Mouse (Mus musculus) myocyte (in vitro differentiated cells): ENCODE data around the gene Hoxc10.

Experiments
- CEBPB ChIP-seq: IDR thresholded peaks from 2 replicates; pipeline ENCODE4 v1.6.1; 2011; ENCODE audit warnings: mild to moderate bottlenecking, moderate library complexity; ENCODE audit not compliant: poor library complexity, insufficient read depth, severe bottlenecking
- E2F4 ChIP-seq: IDR thresholded peaks from one replicate; pipeline ENCODE4 v1.6.1; 2011; ENCODE audit warnings: mild to moderate bottlenecking, control low read depth, moderate library complexity; ENCODE audit not compliant: insufficient read depth
- MAX ChIP-seq: IDR thresholded peaks from one replicate; pipeline ENCODE4 v1.6.1; 2011; ENCODE audit warnings: low read depth, mild to moderate bottlenecking, control low read depth
- MYOD1 ChIP-seq, 3 experiments: IDR thresholded peaks; one replicate each; pipeline ENCODE4 v1.6.1; 2011; ENCODE audit warnings: control low read depth in 2 of 3, low read depth in 2 of 3, mild to moderate bottlenecking in 2 of 3, moderate library complexity in 1 of 3; ENCODE audit not compliant: insufficient read length in 2 of 3, control insufficient read depth in 1 of 3
- MYOG ChIP-seq, 3 experiments: IDR thresholded peaks; one replicate each; pipeline ENCODE4 v1.6.1; 2011; ENCODE audit warnings: control low read depth in 2 of 3, low read depth in 2 of 3, mild to moderate bottlenecking in 2 of 3; ENCODE audit not compliant: insufficient read length in 2 of 3, control insufficient read depth in 1 of 3, insufficient read depth in 1 of 3
- POLR2A ChIP-seq: IDR thresholded peaks from one replicate; pipeline ENCODE4 v1.6.1; 2011; ENCODE audit warnings: low read depth, mild to moderate bottlenecking, control low read depth, moderate library complexity; ENCODE audit not compliant: insufficient read length
- POLR2AphosphoS2 ChIP-seq: IDR thresholded peaks from one replicate; pipeline ENCODE4 v1.6.1; 2011; ENCODE audit warnings: low read depth, control low read depth; ENCODE audit not compliant: insufficient read length
- REST ChIP-seq: IDR thresholded peaks from one replicate; pipeline ENCODE4 v1.6.1; 2011; ENCODE audit warnings: mild to moderate bottlenecking, control low read depth, moderate library complexity; ENCODE audit not compliant: insufficient read depth, insufficient read length
- SRF ChIP-seq: IDR thresholded peaks from one replicate; pipeline ENCODE4 v1.6.1; 2011; ENCODE audit warnings: low read depth; ENCODE audit not compliant: control insufficient read depth, insufficient read length
- TCF12 ChIP-seq: IDR thresholded peaks from one replicate; pipeline ENCODE4 v1.6.1; 2011; ENCODE audit warnings: mild to moderate bottlenecking, control low read depth; ENCODE audit not compliant: poor library complexity, insufficient read depth, severe bottlenecking
- TCF3 ChIP-seq: IDR thresholded peaks from one replicate; pipeline ENCODE4 v1.6.1; 2011; ENCODE audit warnings: low read depth, control low read depth; ENCODE audit not compliant: insufficient read length
- USF1 ChIP-seq: IDR thresholded peaks from one replicate; pipeline ENCODE4 v1.6.1; 2011; ENCODE audit warnings: low read depth, mild to moderate bottlenecking, control low read depth, moderate library complexity

- no peak for TF ChIP-seq TCF3
- no peak for TF ChIP-seq CEBPB
- no peak for TF ChIP-seq MAX
- no peak for TF ChIP-seq POLR2A
- no peak for TF ChIP-seq USF1
- no peak for TF ChIP-seq POLR2AphosphoS2
- TF ChIP-seq MYOD1 (IDR thresholded peaks at IDR 0.05; ENCODE audit: control insufficient read depth in 1 of 3, insufficient read length in 2 of 3, low read depth in 2 of 3), result no peak
- no peak for TF ChIP-seq E2F4
- no peak for TF ChIP-seq MYOG (IDR thresholded peaks at IDR 0.05; ENCODE audit: control insufficient read depth in 1 of 3, insufficient read depth in 1 of 3, insufficient read length in 2 of 3, low read depth in 2 of 3)
- no peak for TF ChIP-seq SRF
- TF ChIP-seq REST, result no peak
- no peak for TF ChIP-seq TCF12
These were observed 34.8 kb upstream of the Hoxc10 start for GRCm38 (mm10) chr15:102931706-102932358.
